Mouse (Mus musculus) lung, postnatal 36 days (tissue): ENCODE measurements around the gene Smyd3.
A peak's percentile ranks its signal among the peaks of the same experiment; 100 is the strongest.

Experiments used
- DNase-seq: peaks from one replicate; pipeline ENCODE4 v3.0.0; 2022; ENCODE audit warnings: mixed read lengths

Gene Smyd3

GRCm38 (mm10) chr1:179282821-179283220 is 235.0 kb downstream of the Smyd3 start:
- DNase-seq = no peak

- DNase-seq = peak; percentile 19
Observed at GRCm38 (mm10) chr1:179281401-179282121, 236.3 kb downstream of the Smyd3 start.

GRCm38 (mm10) chr1:179279116-179279515 is 238.7 kb downstream of the Smyd3 start:
- no peak for DNase-seq

- DNase-seq = no peak
Observed at GRCm38 (mm10) chr1:179277346-179277745, 240.5 kb downstream of the Smyd3 start.

GRCm38 (mm10) chr1:179276866-179277265 is 241.0 kb downstream of the Smyd3 start:
- DNase-seq = no peak

- DNase-seq = no peak
Observed at GRCm38 (mm10) chr1:179272926-179273325, 244.9 kb downstream of the Smyd3 start.

- no peak for DNase-seq
Observed at GRCm38 (mm10) chr1:179272351-179272750, 245.5 kb downstream of the Smyd3 start.

GRCm38 (mm10) chr1:179266936-179267335 is 250.9 kb downstream of the Smyd3 start:
- no peak for DNase-seq

- no peak for DNase-seq
Observed at GRCm38 (mm10) chr1:179261496-179261966, 256.3 kb downstream of the Smyd3 start.

GRCm38 (mm10) chr1:179255826-179256512 is 261.9 kb downstream of the Smyd3 start:
- DNase-seq = no peak

GRCm38 (mm10) chr1:179254531-179254930 is 263.3 kb downstream of the Smyd3 start:
- DNase-seq = no peak

- no peak for DNase-seq
Observed at GRCm38 (mm10) chr1:179252611-179253010, 265.2 kb downstream of the Smyd3 start.

- no peak for DNase-seq
Observed at GRCm38 (mm10) chr1:179250388-179250787, 267.5 kb downstream of the Smyd3 start.

- DNase-seq = no peak
Observed at GRCm38 (mm10) chr1:179243554-179243953, 274.3 kb downstream of the Smyd3 start.

GRCm38 (mm10) chr1:179240663-179241279 is 277.1 kb downstream of the Smyd3 start:
- DNase-seq = no peak

- DNase-seq = no peak
Observed at GRCm38 (mm10) chr1:179238639-179239038, 279.2 kb downstream of the Smyd3 start.

- DNase-seq = peak; percentile 44
Observed at GRCm38 (mm10) chr1:179237989-179238388, 279.9 kb downstream of the Smyd3 start.

GRCm38 (mm10) chr1:179236217-179236840 is 281.5 kb downstream of the Smyd3 start:
- DNase-seq = no peak

- peak; percentile 84 for DNase-seq
Observed at GRCm38 (mm10) chr1:179231777-179232661, 285.8 kb downstream of the Smyd3 start.

GRCm38 (mm10) chr1:179229515-179229914 is 288.3 kb downstream of the Smyd3 start:
- DNase-seq = no peak

GRCm38 (mm10) chr1:179220290-179220689 is 297.6 kb downstream of the Smyd3 start:
- DNase-seq = no peak

- no peak for DNase-seq
Observed at GRCm38 (mm10) chr1:179218061-179218460, 299.8 kb downstream of the Smyd3 start.
